Mouse (Mus musculus) common myeloid progenitor, adult 5-6 weeks (primary cell): ENCODE data around the gene Syt1. TPM values are rescaled to one million over a fixed set of nuclear protein-coding genes. Genes with fewer than 3 reads are reported as not detected.

ENCODE experiments used
- ATAC-seq: replicated peaks from 2 replicates; pipeline ENCODE4 v1.8.0; 2016; ENCODE audit warnings: low read depth, mild to moderate bottlenecking, moderate TSS enrichment, inconsistent platforms; ENCODE audit not compliant: poor library complexity, severe bottlenecking
- total RNA-seq: library from RNA; stranded (forward); fragments of 200-1000, 187-1606 nt; gene quantifications from 2 replicates; pipeline ENCODE4 v1.2.3, GENCODE M21; 2017

The Syt1 gene
- total RNA-seq, 1 experiment from 2014 or later = not detected

DNA sequence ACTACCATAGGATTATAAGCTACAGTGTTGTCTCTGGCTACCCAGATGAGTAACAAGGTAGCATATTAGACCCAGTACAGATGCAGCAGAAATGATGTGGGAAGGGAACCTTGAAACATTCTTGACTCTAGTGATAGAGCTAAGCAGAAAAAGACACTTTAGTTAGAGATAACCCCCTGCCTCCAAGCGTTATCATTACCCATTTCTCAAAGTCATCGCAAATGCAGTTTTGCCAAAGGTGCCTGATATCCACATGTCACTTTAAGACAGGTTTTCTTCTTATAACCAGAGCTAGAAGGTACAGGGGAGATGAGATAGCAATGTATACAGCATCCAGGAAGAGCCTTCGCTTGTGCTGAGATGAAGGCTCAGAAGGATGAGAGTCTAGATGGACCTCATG lies 421.4 kb downstream of the Syt1 start:
- ATAC-seq = no peak

GRCm38 (mm10) chr10:108588924-108589323 lies 421.9 kb downstream of the Syt1 start:
- no peak for ATAC-seq

GRCm38 (mm10) chr10:108583694-108584093 lies 427.1 kb downstream of the Syt1 start:
- ATAC-seq = no peak

GRCm38 (mm10) chr10:108582397-108582730 lies 428.4 kb downstream of the Syt1 start:
- ATAC-seq = no peak

DNA sequence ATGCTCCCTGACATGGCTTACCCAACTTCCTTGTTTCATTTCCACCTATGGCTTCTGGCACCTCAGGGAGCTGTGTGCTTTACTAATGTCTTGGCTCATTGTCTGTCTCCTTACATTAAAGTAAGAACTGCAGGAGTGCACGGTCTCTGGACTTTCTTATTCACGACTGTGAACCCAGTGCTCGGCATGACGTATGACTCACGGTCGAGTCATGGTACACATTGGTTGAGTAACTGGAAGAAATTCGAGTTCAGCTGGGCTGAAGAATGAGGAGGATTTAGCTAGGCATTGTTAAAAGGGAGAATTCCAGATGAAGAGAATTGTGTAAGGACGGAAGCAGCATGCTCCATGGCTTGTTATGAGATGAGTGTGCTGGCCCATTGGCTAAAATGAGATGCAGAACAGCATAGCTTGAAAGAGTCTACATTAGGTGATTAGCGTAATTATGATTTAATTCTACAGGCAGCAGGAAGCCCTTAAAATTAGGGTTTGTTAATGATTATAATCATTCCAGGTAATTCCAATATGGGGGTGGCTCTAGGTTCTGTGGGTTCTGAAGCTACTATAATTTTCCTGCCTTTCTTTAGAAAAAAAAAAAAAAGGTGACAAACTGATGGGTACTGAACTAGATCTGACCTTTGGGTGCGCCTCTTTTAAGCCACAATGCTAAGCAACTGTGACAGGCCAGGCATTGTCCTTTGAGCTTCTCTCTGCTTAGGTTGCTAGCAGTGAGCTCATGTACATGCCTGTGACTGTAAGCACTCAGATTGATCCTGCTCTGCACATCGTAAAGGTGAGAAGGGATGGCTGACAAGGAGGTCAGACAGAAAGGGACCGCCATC lies 429.0 kb downstream of the Syt1 start:
- ATAC-seq = no peak

GRCm38 (mm10) chr10:108580786-108581420 lies 429.9 kb downstream of the Syt1 start:
- no peak for ATAC-seq

DNA sequence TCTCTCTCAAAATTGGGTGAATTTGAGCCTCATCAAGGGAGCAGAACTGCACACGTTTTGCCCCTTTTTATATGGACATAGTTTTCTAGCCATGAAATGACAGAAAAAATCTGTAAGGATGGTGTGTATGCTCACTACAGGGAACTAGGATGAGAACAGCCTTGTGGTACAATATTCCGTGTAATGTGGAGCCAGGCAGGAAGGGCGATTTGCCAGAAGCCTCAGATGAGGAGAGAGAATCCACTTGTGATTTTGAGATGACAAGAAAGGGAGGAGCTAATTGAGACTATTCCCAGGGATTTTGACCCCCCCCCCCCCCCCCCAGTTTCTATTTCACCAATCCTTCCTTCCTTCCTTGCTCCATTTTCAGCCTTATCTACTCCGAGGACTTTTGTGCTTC lies 431.4 kb downstream of the Syt1 start:
- no peak for ATAC-seq

GRCm38 (mm10) chr10:108577611-108578010 lies 433.2 kb downstream of the Syt1 start:
- ATAC-seq = no peak

DNA sequence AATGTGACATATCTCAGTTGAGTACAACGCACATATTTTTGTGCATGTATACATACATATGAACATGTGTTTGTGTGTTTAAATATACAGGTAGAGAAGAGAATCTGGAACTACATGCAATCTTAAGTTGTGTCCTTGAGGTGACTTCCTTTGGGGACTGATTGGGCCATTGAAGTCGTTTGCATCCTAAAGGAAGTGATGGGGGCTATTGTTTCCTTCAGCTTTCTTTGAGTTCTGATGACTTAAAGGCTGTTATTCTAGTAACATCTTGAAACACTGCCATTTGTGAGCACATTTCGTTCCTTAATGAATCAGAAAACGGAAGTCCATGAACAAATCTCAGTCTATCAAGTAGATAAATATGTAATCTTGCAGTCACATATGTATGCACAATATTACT lies 438.0 kb downstream of the Syt1 start:
- ATAC-seq = no peak

DNA sequence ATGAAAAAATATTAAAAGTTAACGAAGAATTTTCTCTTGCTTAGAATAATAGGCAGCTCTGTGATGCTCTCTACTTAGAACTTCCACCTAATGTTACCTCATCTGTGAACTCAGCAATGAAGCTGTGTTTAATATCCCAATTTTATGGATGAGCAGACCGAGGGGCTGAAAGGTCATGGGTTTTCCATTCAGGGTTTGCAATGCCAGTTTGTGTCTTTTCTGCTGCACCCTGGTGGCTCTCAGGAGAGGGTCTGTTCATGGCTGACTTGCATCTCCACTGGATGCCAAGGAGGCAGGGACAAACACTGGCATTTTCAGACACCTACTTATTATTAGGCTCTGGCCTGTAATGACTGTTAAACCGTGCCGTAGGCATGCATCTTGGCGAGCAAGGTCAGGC lies 439.7 kb downstream of the Syt1 start:
- ATAC-seq = no peak

GRCm38 (mm10) chr10:108569568-108570139 lies 441.1 kb downstream of the Syt1 start:
- no peak for ATAC-seq

GRCm38 (mm10) chr10:108568925-108569324 lies 441.9 kb downstream of the Syt1 start:
- ATAC-seq = no peak

- ATAC-seq = no peak
These were observed 442.6 kb downstream of the Syt1 start for GRCm38 (mm10) chr10:108568136-108568535.

DNA sequence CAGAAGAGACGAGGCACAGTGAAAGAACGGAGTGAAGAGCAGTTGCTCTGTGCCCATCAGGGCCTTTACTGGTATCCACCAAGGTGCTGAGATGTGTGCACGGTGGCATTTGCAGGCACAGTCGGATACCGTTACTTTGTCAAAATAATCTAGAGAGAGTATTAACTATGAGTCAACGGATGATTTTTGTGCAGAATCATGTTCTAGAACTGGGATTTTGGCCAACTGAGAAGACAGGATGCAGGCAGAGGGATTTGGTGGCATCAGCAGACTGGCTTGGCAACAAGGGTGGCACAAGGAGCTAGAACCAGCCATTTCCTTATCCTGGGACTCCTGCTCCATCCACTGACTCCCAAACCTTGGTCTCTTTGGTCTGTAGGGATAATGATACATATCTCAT lies 443.3 kb downstream of the Syt1 start:
- ATAC-seq = no peak

DNA sequence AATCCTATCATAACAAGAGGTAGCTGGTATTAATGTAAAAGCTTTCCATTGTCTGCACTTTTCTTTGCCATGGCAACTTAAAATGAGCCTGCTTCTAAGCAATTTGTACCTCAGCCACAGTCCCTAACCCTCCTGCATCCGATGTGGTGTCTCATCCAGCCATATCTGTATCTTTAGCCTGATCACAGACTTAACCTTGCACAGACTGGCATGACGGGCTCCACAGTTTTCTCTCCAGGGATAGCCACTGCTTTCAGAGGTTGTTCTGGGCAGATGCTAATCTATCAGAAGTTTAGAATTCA lies 451.2 kb downstream of the Syt1 start:
- no peak for ATAC-seq

GRCm38 (mm10) chr10:108558812-108559606 lies 451.8 kb downstream of the Syt1 start:
- ATAC-seq = no peak

DNA sequence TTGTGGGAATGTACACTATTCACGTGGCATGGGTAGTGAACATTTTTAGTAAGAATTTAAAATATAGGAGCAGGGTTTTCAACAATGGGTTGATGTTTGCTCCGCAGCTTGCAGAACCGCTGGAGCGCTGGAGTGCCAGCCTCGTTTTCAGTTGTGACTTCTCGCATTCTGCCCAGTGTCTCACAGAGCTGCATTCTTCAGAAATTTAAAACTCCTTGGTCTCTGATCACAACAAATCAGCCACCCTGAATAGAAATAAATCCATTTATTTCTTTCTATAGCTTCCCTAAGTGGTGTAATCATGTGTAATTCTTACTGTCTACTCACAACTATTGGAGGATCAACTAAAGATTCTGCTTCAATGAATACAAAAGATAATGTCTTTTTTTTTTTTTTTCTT lies 458.2 kb downstream of the Syt1 start:
- no peak for ATAC-seq

GRCm38 (mm10) chr10:108545715-108546114 lies 465.1 kb downstream of the Syt1 start:
- ATAC-seq = no peak

DNA sequence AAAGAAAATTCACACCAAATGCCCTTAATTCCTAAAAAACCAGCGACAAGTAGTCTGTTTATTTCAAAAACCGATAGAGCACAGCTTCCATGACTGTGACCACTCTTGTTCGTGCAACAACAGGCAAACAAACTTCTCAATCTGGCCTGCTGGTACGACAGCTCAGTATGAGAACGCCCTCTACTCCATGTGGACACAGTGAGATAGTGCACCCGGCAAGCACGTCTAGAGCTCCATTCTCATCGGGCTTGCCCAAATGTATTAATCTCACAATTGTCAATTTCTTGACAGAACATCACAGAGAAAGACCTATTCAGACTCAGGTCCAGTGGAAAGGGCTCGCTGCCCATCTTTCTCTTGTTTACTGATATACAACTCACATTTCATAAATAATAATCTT lies 469.2 kb downstream of the Syt1 start:
- no peak for ATAC-seq

DNA sequence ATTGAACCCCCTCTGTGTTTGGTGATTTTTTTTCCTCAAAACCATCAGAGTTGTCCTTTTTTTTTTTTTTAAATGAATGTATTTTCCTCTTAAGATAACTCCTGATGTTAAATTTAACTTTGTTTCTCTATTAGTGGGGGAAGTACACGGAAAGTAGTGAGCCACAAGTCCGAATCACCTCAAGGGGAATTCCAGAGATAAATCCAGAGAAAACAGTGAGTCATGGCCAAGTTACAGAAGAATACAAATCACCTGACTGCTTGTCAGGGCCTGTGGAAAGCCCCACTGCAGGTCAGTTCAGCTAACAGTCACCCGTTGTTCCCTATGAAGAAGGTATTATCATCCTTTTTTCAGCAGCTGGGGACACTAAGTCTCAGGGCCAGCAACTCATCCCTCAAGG lies 472.2 kb downstream of the Syt1 start:
- ATAC-seq = no peak

- ATAC-seq = no peak
These were observed 473.1 kb downstream of the Syt1 start for GRCm38 (mm10) chr10:108537641-108538040.
